Comparison of ENCODE assay signal across 15 mouse cellular contexts in genomic region chr2:96505641-96506040, GRCm38 (mm10).
"Had no signal": no experiment of that assay in that cellular context is flagged by ENCODE, and none has a peak within 500 bp of the region (broad histone marks: within the 10 kb centered on the region; RNA-seq: fewer than 3 reads in every experiment).

No protein-coding gene starts in this region.

- H3K4me3 ChIP-seq: limb, embryonic 13.5 days; midbrain, embryonic 10.5 days; myocyte; neural tube, embryonic 15.5 days; stomach, embryonic 15.5 days had no signal

- H3K27ac ChIP-seq: limb, embryonic 13.5 days; liver, embryonic 14.5 days; midbrain, embryonic 10.5 days; neural tube, embryonic 15.5 days; stomach, embryonic 15.5 days had no signal

- H3K27me3 ChIP-seq: limb, embryonic 13.5 days; neural tube, embryonic 15.5 days; stomach, embryonic 15.5 days had no signal

- DNase-seq: kidney, postnatal 36 days; layer of hippocampus, adult 9-11 months; layer of hippocampus, postnatal 36 days; lung, adult 18-20 months; lung, postnatal 36 days; midbrain, embryonic 14.5 days; right cerebral cortex, postnatal 4 days; spleen, adult 18-20 months; thymus, postnatal 36 days had no signal

- H3K4me1 ChIP-seq: limb, embryonic 13.5 days; midbrain, embryonic 10.5 days; stomach, embryonic 15.5 days had no signal
